Mouse (Mus musculus) cerebellum, adult 2 months (tissue): Measurements from ENCODE around the gene Slc25a45. TPM values are rescaled to one million over a fixed set of nuclear protein-coding genes. Genes with fewer than 3 reads are reported as not detected.

ENCODE experiments used
- DNase-seq, 2 experiments: peaks; one replicate each; pipeline ENCODE4 v3.0.0; 2021
- H3K27ac ChIP-seq: fragments of 200-500 bp; 2 replicates; pipeline ENCODE4 v1.5.1; 2012; ENCODE audit warnings: low read length, control low read depth, inconsistent platforms; ENCODE audit not compliant: insufficient read depth
- H3K27me3 ChIP-seq: fragments of 200-500 bp; 2 replicates; pipeline ENCODE4 v1.6.1; 2012; ENCODE audit warnings: inconsistent platforms, mild to moderate bottlenecking, low read length, moderate library complexity; ENCODE audit not compliant: control insufficient read depth, insufficient read depth
- H3K4me1 ChIP-seq: fragments of 200-500 bp; 2 replicates; pipeline ENCODE4 v1.6.1; 2011; ENCODE audit warnings: low read length; ENCODE audit not compliant: control insufficient read depth, insufficient read depth
- H3K4me3 ChIP-seq: fragments of 200-500 bp; replicated peaks from 2 replicates; pipeline ENCODE3; 2011; ENCODE audit warnings: mild to moderate bottlenecking, low read depth, low read length, control low read depth; ENCODE audit not compliant: insufficient read depth
- CTCF ChIP-seq: fragments of 200-500 bp; IDR thresholded peaks from 2 replicates; pipeline ENCODE4 v1.5.1; 2011; ENCODE audit warnings: low read depth, mild to moderate bottlenecking, control low read depth, low read length, moderate library complexity, borderline replicate concordance; ENCODE audit not compliant: insufficient read depth
- POLR2A ChIP-seq: fragments of 200-500 bp; IDR thresholded peaks from 2 replicates; pipeline ENCODE4 v1.6.1; 2011; ENCODE audit warnings: low read length, control low read depth, borderline replicate concordance; ENCODE audit not compliant: insufficient read depth
- WGBS: fragments of 180-500 bp; shearing (Covaris S2); methylation state at CpG from one replicate; pipeline ENCODE4 v1.1.7; 2018; 5-methylcytosine and 5-hydroxymethylcytosine counted together
- polyA plus RNA-seq: library from polyadenylated mRNA; depleted of rRNA; stranded (reverse); fragments of >200 nt; gene quantifications from 2 replicates; pipeline ENCODE4 v1.2.3, GENCODE M21; 2012

Gene Slc25a45
- polyA plus RNA-seq, 1 experiment: 4.3 TPM

DNA sequence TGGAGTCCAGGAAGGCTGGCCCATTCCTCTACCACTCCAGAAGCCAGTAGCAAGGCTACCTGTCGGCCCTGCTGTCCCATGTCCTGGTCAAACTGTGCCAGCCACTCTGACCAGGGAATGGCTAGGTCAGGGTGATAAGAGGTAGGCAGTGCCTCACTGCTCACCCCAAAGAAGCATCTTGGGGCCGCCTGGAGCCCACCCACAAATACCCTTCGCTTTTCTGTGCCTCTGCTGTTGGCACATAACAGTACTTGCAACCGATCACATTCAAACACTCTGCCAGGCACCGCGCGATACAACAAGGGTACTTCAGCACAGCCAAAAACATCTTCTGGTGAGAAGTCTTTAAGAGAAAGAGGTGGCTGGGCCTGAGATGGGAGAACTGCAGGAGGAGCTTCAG lies 14.7 kb downstream of the Slc25a45 start:
- Histone ChIP-seq H3K4me1 (peaks cover 3% of the 10 kb centered on the region; the same call in 1 of the 2 replicates), H3K27ac (no peak overlapping the region), H3K27me3 (no peaks in the 10 kb centered on the region), H3K4me3 (no peak overlapping the region)
- TF ChIP-seq CTCF: no peak
- no peak for DNase-seq
- 83% methylated on average over 7 of the region's 7 CpGs for WGBS

DNA sequence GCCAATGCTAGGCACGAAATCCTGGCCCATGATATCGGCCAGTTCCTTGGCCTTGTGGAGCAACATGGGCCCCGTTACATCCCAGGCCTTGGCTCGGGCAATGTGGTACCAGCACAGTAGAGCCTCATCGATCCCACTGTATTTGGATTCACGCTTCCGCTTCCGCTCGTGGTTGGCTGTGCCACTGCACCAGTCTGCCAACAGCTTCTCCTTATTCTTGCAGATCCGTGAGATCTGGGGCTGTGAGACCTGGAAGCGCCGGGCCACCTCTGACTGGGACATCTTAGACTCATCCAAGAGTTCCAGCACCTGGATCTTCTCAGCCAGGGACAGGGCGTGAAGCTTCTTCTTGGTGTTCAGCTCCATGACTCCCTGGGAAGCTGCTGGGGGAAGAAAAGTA lies 15.1 kb downstream of the Slc25a45 start:
- Histone ChIP-seq H3K27ac (no peak overlapping the region), H3K4me3 (no peak overlapping the region), H3K4me1 (peaks cover 3% of the 10 kb centered on the region; the same call in 1 of the 2 replicates), H3K27me3 (no peaks in the 10 kb centered on the region)
- TF ChIP-seq CTCF (no peak), POLR2A (no peak)
- WGBS: 63% methylated on average over 13 of the region's 13 CpGs
- no peak for DNase-seq

DNA sequence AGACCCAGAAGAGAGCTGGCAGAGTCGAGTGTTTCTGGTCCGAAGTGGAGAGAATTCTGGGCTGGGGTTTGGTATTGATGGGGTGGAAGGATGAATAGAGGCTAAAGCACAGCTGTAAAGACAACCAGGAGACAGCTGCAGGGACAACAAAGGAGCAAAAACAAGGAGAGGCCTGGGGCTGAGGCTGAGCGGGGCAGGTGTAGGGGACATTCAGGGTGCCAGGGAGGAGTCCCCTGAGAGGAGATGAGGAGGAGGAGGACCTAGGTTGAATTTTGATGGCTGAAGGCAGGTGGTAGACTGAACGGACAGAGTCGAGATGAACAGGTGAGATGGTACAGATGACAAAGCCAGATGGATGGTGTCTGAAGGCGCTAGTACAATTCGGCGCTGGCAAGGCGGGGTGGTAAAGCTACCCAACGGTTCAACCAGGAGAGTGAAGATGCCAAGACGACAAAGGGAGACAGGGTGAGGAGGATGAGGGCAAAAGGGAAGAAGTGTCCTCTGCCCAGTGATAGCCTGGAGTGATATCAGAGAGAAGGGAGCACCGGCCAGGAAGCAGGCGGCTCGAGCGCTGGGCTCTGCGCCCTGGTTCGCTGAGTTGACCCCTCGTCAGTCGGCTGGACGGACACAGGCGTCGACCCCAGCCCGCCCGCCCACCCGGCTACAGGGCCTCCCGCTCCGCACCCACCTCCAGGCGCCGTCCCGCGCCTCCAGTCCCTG lies 15.8 kb downstream of the Slc25a45 start:
- WGBS: 4% methylated on average over 31 of the region's 31 CpGs
- TF ChIP-seq CTCF (no peak), POLR2A (no peak)
- DNase-seq: peak in 1 of 2 experiments; percentile 38

DNA sequence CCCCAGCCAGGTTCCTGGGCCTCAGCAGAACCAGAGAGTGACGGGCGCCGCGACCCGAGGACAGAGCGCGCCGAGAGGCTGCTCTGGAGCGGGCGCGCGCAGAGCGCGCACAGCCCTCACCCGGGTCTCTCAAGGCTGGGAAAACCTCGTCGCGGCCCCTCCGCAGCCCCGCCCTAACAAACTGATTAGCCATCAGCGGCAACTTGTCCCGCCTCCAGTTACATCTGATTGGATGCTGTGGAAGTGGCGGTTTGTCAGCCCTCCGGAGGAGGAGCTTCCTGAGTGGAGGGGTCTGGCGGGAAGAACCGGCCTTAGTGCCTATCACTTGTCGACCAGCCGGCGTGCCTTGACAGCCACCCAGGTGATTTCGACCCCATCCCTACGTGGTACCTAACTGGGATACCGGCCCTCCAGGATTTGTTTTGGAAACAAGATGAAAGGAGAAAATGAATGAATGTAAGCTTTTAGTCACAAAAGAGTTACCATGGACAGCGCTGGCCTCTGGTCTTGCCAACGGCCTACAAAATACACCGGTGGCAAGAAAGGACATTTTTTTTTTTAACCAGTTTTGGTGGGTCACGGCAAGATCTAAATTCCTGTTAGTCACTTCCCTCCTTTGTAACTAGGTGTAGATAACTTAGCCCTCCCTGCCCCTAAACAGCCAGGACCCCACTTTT lies 16.5 kb downstream of the Slc25a45 start, which contains the start of gene Tigd3:
Gene Tigd3 (minus strand): TSS at position 148 of the 677 bp plus-strand sequence.
- DNase-seq: peak; percentile 97
- Histone ChIP-seq H3K27ac (0 out of 2 replicates have a peak within 1 kb of the TSS, but pooled peaks have one; percentile 6), H3K4me3 (peak within 1 kb of the TSS; percentile 66), H3K4me1 (peaks cover 3% of the 10 kb centered on the region; the same call in 1 of the 2 replicates), H3K27me3 (no peaks in the 10 kb centered on the region)
- TF ChIP-seq POLR2A (peak; percentile 74), CTCF (no peak)
- WGBS: 2% methylated on average over 36 of the region's 36 CpGs

More for the DNA sequence above, 15.8 kb downstream of the Slc25a45 start:
- H3K4me1 ChIP-seq: peaks cover 3% of the 10 kb centered on the region; the same call in 1 of the 2 replicates
- H3K27ac ChIP-seq: 0 out of 2 replicates have a peak overlapping the region, but pooled peaks have one; percentile 6
- H3K4me3 ChIP-seq: peak overlapping the region; percentile 66
- no peaks in the 10 kb centered on the region for H3K27me3 ChIP-seq

DNA sequence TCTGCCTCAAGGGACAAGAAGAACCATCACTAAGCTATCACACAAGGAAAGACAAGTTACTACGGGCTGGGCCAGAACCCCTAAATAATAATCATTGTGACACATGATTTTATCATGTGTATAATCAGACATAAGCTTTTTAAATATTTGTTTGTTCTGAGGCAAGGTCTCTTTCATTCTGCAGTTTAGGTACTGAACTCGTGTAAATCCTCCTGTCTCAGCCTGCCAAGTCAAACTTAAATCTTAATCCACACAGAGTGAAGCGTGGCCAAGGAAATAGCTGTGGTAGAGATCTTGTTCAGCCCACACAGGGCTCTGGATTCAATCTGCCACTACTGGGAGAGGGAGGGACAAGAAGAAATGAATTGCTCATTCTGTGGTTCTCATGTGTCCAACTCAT lies 29.7 kb downstream of the Slc25a45 start:
- Histone ChIP-seq H3K4me1 (peaks cover 10% of the 10 kb centered on the region), H3K27ac (no peak overlapping the region), H3K27me3 (no peaks in the 10 kb centered on the region), H3K4me3 (no peak overlapping the region)
- TF ChIP-seq CTCF (no peak), POLR2A (no peak)
- no peak for DNase-seq
- WGBS: 72% methylated on average over 3 of the region's 3 CpGs

DNA sequence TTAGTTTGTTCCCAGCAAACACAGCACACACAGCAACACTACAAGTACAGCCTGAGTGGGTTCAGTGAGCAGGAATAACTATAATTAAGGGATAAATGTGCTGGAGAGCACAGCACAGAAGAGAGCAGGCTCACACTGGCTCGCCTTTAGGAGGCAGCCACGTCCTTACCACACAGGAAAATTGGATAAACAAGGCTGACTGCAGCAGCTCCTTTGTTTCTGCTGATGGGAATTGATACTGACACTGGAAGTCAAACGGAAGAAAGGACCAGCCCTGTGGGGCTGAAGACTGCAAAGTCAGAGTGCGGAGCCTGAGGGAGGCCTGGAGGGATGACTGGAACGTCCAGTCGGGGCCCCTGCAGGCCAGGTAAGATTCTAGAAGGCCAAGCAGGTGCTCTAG lies 32.6 kb downstream of the Slc25a45 start:
- no peak for DNase-seq
- WGBS: 5% methylated on average over 6 of the region's 6 CpGs
- no peak for TF ChIP-seq POLR2A
- no peak for TF ChIP-seq CTCF
- Histone ChIP-seq H3K4me1 (peaks cover 10% of the 10 kb centered on the region), H3K4me3 (peak overlapping the region; percentile 26), H3K27ac (no peak overlapping the region), H3K27me3 (no peaks in the 10 kb centered on the region)

DNA sequence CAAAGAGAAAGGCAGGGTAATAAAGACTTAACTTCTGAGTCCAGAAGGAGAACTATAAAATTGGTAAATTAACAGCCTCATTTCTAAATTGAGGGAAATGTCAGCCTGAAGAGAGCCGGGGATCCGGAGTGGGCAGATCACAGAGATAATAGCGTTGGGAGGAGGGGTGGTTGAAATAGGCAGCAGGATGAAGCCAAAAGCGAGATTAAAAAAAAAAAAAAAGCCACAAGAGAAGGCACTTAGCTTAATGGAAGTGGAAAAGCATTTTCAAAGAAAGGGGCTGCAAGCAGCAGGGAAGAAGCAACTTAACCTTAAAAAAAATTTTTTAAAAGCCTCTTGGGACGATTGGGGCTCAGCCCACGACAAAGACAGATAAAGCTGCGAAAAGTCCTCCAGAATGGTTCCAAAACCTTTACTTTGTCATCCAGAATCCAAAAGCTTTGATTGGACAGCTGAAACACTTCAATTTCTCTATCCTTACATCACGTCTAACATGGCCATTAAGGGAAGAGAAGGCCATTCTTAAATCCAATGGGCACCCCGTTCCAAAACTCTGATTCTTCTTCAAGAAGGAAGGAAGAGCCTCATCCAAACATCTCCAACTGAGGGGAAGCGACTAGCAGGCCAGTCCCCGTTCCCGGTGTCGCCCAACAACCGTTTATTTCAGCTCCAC lies 34.0 kb downstream of the Slc25a45 start:
- WGBS: 1% methylated on average over 14 of the region's 14 CpGs
- H3K27me3 ChIP-seq: no peaks in the 10 kb centered on the region
- peak overlapping the region; percentile 87 for H3K4me3 ChIP-seq
- DNase-seq: no peak
- peaks cover 10% of the 10 kb centered on the region for H3K4me1 ChIP-seq
- peak overlapping the region; percentile 21 for H3K27ac ChIP-seq
- TF ChIP-seq POLR2A (no peak), CTCF (no peak)
